Mouse (Mus musculus): ENCODE results near the gene Tenm2. TPM values are rescaled to one million over a fixed set of nuclear protein-coding genes. Genes with fewer than 3 reads are reported as not detected.

The Tenm2 gene
- polyA plus RNA-seq, 1 experiment from 2014 or later: 0.12 TPM

- Histone ChIP-seq H3K27me3 (replicated peaks; ENCODE audit: control insufficient read depth, insufficient read depth, low read length) (no peaks in the 10 kb centered on the region), H3K9me3 (ENCODE audit: control insufficient read depth) (no peaks in the 10 kb centered on the region), H3K4me1 (replicated peaks; ENCODE audit: control insufficient read depth, insufficient read depth, low read length) (no peaks in the 10 kb centered on the region), H3K27ac (ENCODE audit: low read depth, low read length) (no peak overlapping the region), H3K4me3 (ENCODE audit: low read depth, low read length) (no peak overlapping the region), H3K4me2 (replicated peaks; ENCODE audit: low read depth) (no peak overlapping the region), H3K36me3 (ENCODE audit: control insufficient read depth, insufficient read depth) (no peaks in the 10 kb centered on the region), H3K9ac (ENCODE audit: low read depth, low read length) (no peak overlapping the region)
- 72% methylated on average over 4 of the region's 4 CpGs for WGBS
- TF ChIP-seq CTCF (IDR thresholded peaks at IDR 0.05; ENCODE audit: low read depth): no peak
- no peak for ATAC-seq
Measured at GRCm38 (mm10) chr11:36053457-36053856, 1182.3 kb downstream of the Tenm2 start.

- H3K27me3 ChIP-seq (replicated peaks; ENCODE audit: control insufficient read depth, insufficient read depth, low read length): no peaks in the 10 kb centered on the region
- H3K9me3 ChIP-seq (ENCODE audit: control insufficient read depth): no peaks in the 10 kb centered on the region
- H3K27ac ChIP-seq (ENCODE audit: low read depth, low read length): no peak overlapping the region
- H3K4me3 ChIP-seq (ENCODE audit: low read depth, low read length): no peak overlapping the region
- no peak overlapping the region for H3K4me2 ChIP-seq (replicated peaks; ENCODE audit: low read depth)
- H3K4me1 ChIP-seq (replicated peaks; ENCODE audit: control insufficient read depth, insufficient read depth, low read length): no peaks in the 10 kb centered on the region
- H3K36me3 ChIP-seq (ENCODE audit: control insufficient read depth, insufficient read depth): no peaks in the 10 kb centered on the region
- ATAC-seq: no peak
- no peak for TF ChIP-seq CTCF (IDR thresholded peaks at IDR 0.05; ENCODE audit: low read depth)
- 46% methylated on average over 2 of the region's 2 CpGs for WGBS
- H3K9ac ChIP-seq (ENCODE audit: low read depth, low read length): no peak overlapping the region
Measured at GRCm38 (mm10) chr11:36052598-36052997, 1183.2 kb downstream of the Tenm2 start.

GRCm38 (mm10) chr11:36052091-36052490 is 1183.7 kb downstream of the Tenm2 start:
- H3K9me3 ChIP-seq (ENCODE audit: control insufficient read depth): no peaks in the 10 kb centered on the region
- H3K36me3 ChIP-seq (ENCODE audit: control insufficient read depth, insufficient read depth): no peaks in the 10 kb centered on the region
- H3K27me3 ChIP-seq (replicated peaks; ENCODE audit: control insufficient read depth, insufficient read depth, low read length): no peaks in the 10 kb centered on the region
- no peak overlapping the region for H3K4me2 ChIP-seq (replicated peaks; ENCODE audit: low read depth)
- 88% methylated on average over 1 of the region's 1 CpGs for WGBS
- no peak overlapping the region for H3K27ac ChIP-seq (ENCODE audit: low read depth, low read length)
- no peak for ATAC-seq
- no peak overlapping the region for H3K4me3 ChIP-seq (ENCODE audit: low read depth, low read length)
- no peak overlapping the region for H3K9ac ChIP-seq (ENCODE audit: low read depth, low read length)
- no peaks in the 10 kb centered on the region for H3K4me1 ChIP-seq (replicated peaks; ENCODE audit: control insufficient read depth, insufficient read depth, low read length)
- TF ChIP-seq CTCF (IDR thresholded peaks at IDR 0.05; ENCODE audit: low read depth): no peak

GRCm38 (mm10) chr11:36049547-36049946 is 1186.2 kb downstream of the Tenm2 start:
- WGBS: 36% methylated on average over 5 of the region's 5 CpGs
- Histone ChIP-seq H3K4me3 (ENCODE audit: low read depth, low read length) (no peak overlapping the region), H3K4me2 (replicated peaks; ENCODE audit: low read depth) (no peak overlapping the region), H3K36me3 (ENCODE audit: control insufficient read depth, insufficient read depth) (no peaks in the 10 kb centered on the region), H3K27me3 (replicated peaks; ENCODE audit: control insufficient read depth, insufficient read depth, low read length) (no peaks in the 10 kb centered on the region), H3K9ac (ENCODE audit: low read depth, low read length) (no peak overlapping the region), H3K9me3 (ENCODE audit: control insufficient read depth) (no peaks in the 10 kb centered on the region), H3K4me1 (replicated peaks; ENCODE audit: control insufficient read depth, insufficient read depth, low read length) (no peaks in the 10 kb centered on the region), H3K27ac (ENCODE audit: low read depth, low read length) (no peak overlapping the region)
- no peak for ATAC-seq
- no peak for TF ChIP-seq CTCF (IDR thresholded peaks at IDR 0.05; ENCODE audit: low read depth)

- Histone ChIP-seq H3K4me3 (ENCODE audit: low read depth, low read length) (peak overlapping the region; percentile 40), H3K4me1 (replicated peaks; ENCODE audit: control insufficient read depth, insufficient read depth, low read length) (no peaks in the 10 kb centered on the region), H3K4me2 (replicated peaks; ENCODE audit: low read depth) (peak overlapping the region; percentile 65), H3K27me3 (replicated peaks; ENCODE audit: control insufficient read depth, insufficient read depth, low read length) (no peaks in the 10 kb centered on the region), H3K36me3 (ENCODE audit: control insufficient read depth, insufficient read depth) (no peaks in the 10 kb centered on the region), H3K27ac (ENCODE audit: low read depth, low read length) (no peak overlapping the region), H3K9me3 (ENCODE audit: control insufficient read depth) (no peaks in the 10 kb centered on the region), H3K9ac (ENCODE audit: low read depth, low read length) (0 out of 2 replicates have a peak overlapping the region, but pooled peaks have one; percentile 11)
- peak; percentile 97 for TF ChIP-seq CTCF (IDR thresholded peaks at IDR 0.05; ENCODE audit: low read depth)
- WGBS: 4% methylated on average over 13 of the region's 13 CpGs
- 0 out of 2 replicates have a peak, but pooled peaks have one; percentile 36 for ATAC-seq
Measured at GRCm38 (mm10) chr11:36045681-36046276, 1190.0 kb downstream of the Tenm2 start.

GRCm38 (mm10) chr11:36041411-36041810 is 1194.4 kb downstream of the Tenm2 start:
- no peak for ATAC-seq
- H3K4me1 ChIP-seq (replicated peaks; ENCODE audit: control insufficient read depth, insufficient read depth, low read length): no peaks in the 10 kb centered on the region
- no peak for TF ChIP-seq CTCF (IDR thresholded peaks at IDR 0.05; ENCODE audit: low read depth)
- H3K9me3 ChIP-seq (ENCODE audit: control insufficient read depth): no peaks in the 10 kb centered on the region
- no peaks in the 10 kb centered on the region for H3K36me3 ChIP-seq (ENCODE audit: control insufficient read depth, insufficient read depth)
- no peak overlapping the region for H3K27ac ChIP-seq (ENCODE audit: low read depth, low read length)
- no peak overlapping the region for H3K9ac ChIP-seq (ENCODE audit: low read depth, low read length)
- H3K4me2 ChIP-seq (replicated peaks; ENCODE audit: low read depth): no peak overlapping the region
- WGBS: 81% methylated on average over 13 of the region's 13 CpGs
- H3K4me3 ChIP-seq (ENCODE audit: low read depth, low read length): no peak overlapping the region
- no peaks in the 10 kb centered on the region for H3K27me3 ChIP-seq (replicated peaks; ENCODE audit: control insufficient read depth, insufficient read depth, low read length)

All from intestine, postnatal 0 days (tissue).